Mouse (Mus musculus): ENCODE measurements around the gene Syndig1. TPM values are rescaled to one million over a fixed set of nuclear protein-coding genes. Genes with fewer than 3 reads are reported as not detected.

The Syndig1 gene
- total and polyA plus RNA-seq, 3 experiments: 0.25 to 0.39 TPM; not detected in 1

- H3K36me3 ChIP-seq (ENCODE audit: control insufficient read depth, insufficient read depth, low read length): no peaks in the 10 kb centered on the region
- H3K9ac ChIP-seq (ENCODE audit: low read depth, low read length): no peak overlapping the region
- H3K27me3 ChIP-seq (ENCODE audit: control insufficient read depth, insufficient read depth, low read length): no peaks in the 10 kb centered on the region
- no peaks in the 10 kb centered on the region for H3K4me1 ChIP-seq (ENCODE audit: control insufficient read depth, insufficient read depth, low read length)
- intact Hi-C loops (cut with DNase I): no loop called here
- WGBS: 60% methylated on average over 5 of the region's 5 CpGs
- TF ChIP-seq POLR2A (IDR thresholded peaks at IDR 0.05; ENCODE audit: insufficient read depth, low read depth, low read length): no peak
- TF ChIP-seq CTCF (IDR thresholded peaks at IDR 0.05): no peak
- TF ChIP-seq EP300 (IDR thresholded peaks at IDR 0.05; ENCODE audit: insufficient read depth, low read depth, low read length): no peak
- no peak overlapping the region for H3K27ac ChIP-seq
- DNase-seq: no peak
- no peaks in the 10 kb centered on the region for H3K79me2 ChIP-seq (replicated peaks; ENCODE audit: control insufficient read depth, insufficient read depth, low read length)
- H3K4me3 ChIP-seq: no peak overlapping the region
These were observed 101.0 kb downstream of the Syndig1 start for GRCm38 (mm10) chr2:149929986-149930385.

GRCm38 (mm10) chr2:149931111-149931510, 102.1 kb downstream of the Syndig1 start:
- Histone ChIP-seq H3K4me3 (no peak overlapping the region), H3K36me3 (ENCODE audit: control insufficient read depth, insufficient read depth, low read length) (no peaks in the 10 kb centered on the region), H3K4me1 (ENCODE audit: control insufficient read depth, insufficient read depth, low read length) (no peaks in the 10 kb centered on the region), H3K27ac (no peak overlapping the region), H3K9ac (ENCODE audit: low read depth, low read length) (no peak overlapping the region), H3K79me2 (replicated peaks; ENCODE audit: control insufficient read depth, insufficient read depth, low read length) (no peaks in the 10 kb centered on the region), H3K27me3 (ENCODE audit: control insufficient read depth, insufficient read depth, low read length) (no peaks in the 10 kb centered on the region)
- no peak for DNase-seq
- TF ChIP-seq EP300 (IDR thresholded peaks at IDR 0.05; ENCODE audit: insufficient read depth, low read depth, low read length): no peak
- no peak for TF ChIP-seq POLR2A (IDR thresholded peaks at IDR 0.05; ENCODE audit: insufficient read depth, low read depth, low read length)
- no peak for TF ChIP-seq CTCF (IDR thresholded peaks at IDR 0.05)
- 71% methylated on average over 2 of the region's 2 CpGs for WGBS
- intact Hi-C loops (cut with DNase I): no loop called here

- TF ChIP-seq CTCF (IDR thresholded peaks at IDR 0.05): no peak
- TF ChIP-seq EP300 (IDR thresholded peaks at IDR 0.05; ENCODE audit: insufficient read depth, low read depth, low read length): no peak
- no peak for TF ChIP-seq POLR2A (IDR thresholded peaks at IDR 0.05; ENCODE audit: insufficient read depth, low read depth, low read length)
- no peak overlapping the region for H3K4me3 ChIP-seq
- no peaks in the 10 kb centered on the region for H3K4me1 ChIP-seq (ENCODE audit: control insufficient read depth, insufficient read depth, low read length)
- no peak overlapping the region for H3K9ac ChIP-seq (ENCODE audit: low read depth, low read length)
- no peak overlapping the region for H3K27ac ChIP-seq
- no peak for DNase-seq
- H3K36me3 ChIP-seq (ENCODE audit: control insufficient read depth, insufficient read depth, low read length): no peaks in the 10 kb centered on the region
- H3K27me3 ChIP-seq (ENCODE audit: control insufficient read depth, insufficient read depth, low read length): no peaks in the 10 kb centered on the region
- no peaks in the 10 kb centered on the region for H3K79me2 ChIP-seq (replicated peaks; ENCODE audit: control insufficient read depth, insufficient read depth, low read length)
- intact Hi-C loops (cut with DNase I): no loop called here
These were observed 103.1 kb downstream of the Syndig1 start for GRCm38 (mm10) chr2:149932095-149932494.

GRCm38 (mm10) chr2:149933247-149933898, 104.4 kb downstream of the Syndig1 start:
- H3K79me2 ChIP-seq (replicated peaks; ENCODE audit: control insufficient read depth, insufficient read depth, low read length): no peaks in the 10 kb centered on the region
- no peaks in the 10 kb centered on the region for H3K27me3 ChIP-seq (ENCODE audit: control insufficient read depth, insufficient read depth, low read length)
- no peak overlapping the region for H3K9ac ChIP-seq (ENCODE audit: low read depth, low read length)
- TF ChIP-seq EP300 (IDR thresholded peaks at IDR 0.05; ENCODE audit: insufficient read depth, low read depth, low read length) (no peak), CTCF (IDR thresholded peaks at IDR 0.05) (no peak), POLR2A (IDR thresholded peaks at IDR 0.05; ENCODE audit: insufficient read depth, low read depth, low read length) (no peak)
- H3K36me3 ChIP-seq (ENCODE audit: control insufficient read depth, insufficient read depth, low read length): no peaks in the 10 kb centered on the region
- 39% methylated on average over 2 of the region's 2 CpGs for WGBS
- no peak for DNase-seq
- no peak overlapping the region for H3K27ac ChIP-seq
- intact Hi-C loops (cut with DNase I): no loop called here
- no peaks in the 10 kb centered on the region for H3K4me1 ChIP-seq (ENCODE audit: control insufficient read depth, insufficient read depth, low read length)
- no peak overlapping the region for H3K4me3 ChIP-seq

GRCm38 (mm10) chr2:149934139-149934538, 105.1 kb downstream of the Syndig1 start:
- Histone ChIP-seq H3K36me3 (ENCODE audit: control insufficient read depth, insufficient read depth, low read length) (no peaks in the 10 kb centered on the region), H3K4me3 (no peak overlapping the region), H3K27me3 (ENCODE audit: control insufficient read depth, insufficient read depth, low read length) (no peaks in the 10 kb centered on the region), H3K9ac (ENCODE audit: low read depth, low read length) (no peak overlapping the region), H3K79me2 (replicated peaks; ENCODE audit: control insufficient read depth, insufficient read depth, low read length) (no peaks in the 10 kb centered on the region), H3K27ac (no peak overlapping the region), H3K4me1 (ENCODE audit: control insufficient read depth, insufficient read depth, low read length) (no peaks in the 10 kb centered on the region)
- intact Hi-C loops (cut with DNase I): no loop called here
- TF ChIP-seq CTCF (IDR thresholded peaks at IDR 0.05): no peak
- no peak for DNase-seq
- 58% methylated on average over 4 of the region's 4 CpGs for WGBS

- Histone ChIP-seq H3K27me3 (ENCODE audit: control insufficient read depth, insufficient read depth, low read length) (no peaks in the 10 kb centered on the region), H3K4me1 (ENCODE audit: control insufficient read depth, insufficient read depth, low read length) (no peaks in the 10 kb centered on the region), H3K4me3 (no peak overlapping the region), H3K27ac (no peak overlapping the region), H3K9ac (ENCODE audit: low read depth, low read length) (no peak overlapping the region), H3K79me2 (replicated peaks; ENCODE audit: control insufficient read depth, insufficient read depth, low read length) (no peaks in the 10 kb centered on the region), H3K36me3 (ENCODE audit: control insufficient read depth, insufficient read depth, low read length) (no peaks in the 10 kb centered on the region)
- WGBS: 28% methylated on average over 4 of the region's 4 CpGs
- DNase-seq: no peak
- TF ChIP-seq EP300 (IDR thresholded peaks at IDR 0.05; ENCODE audit: insufficient read depth, low read depth, low read length) (no peak), POLR2A (IDR thresholded peaks at IDR 0.05; ENCODE audit: insufficient read depth, low read depth, low read length) (no peak), CTCF (IDR thresholded peaks at IDR 0.05) (no peak)
- intact Hi-C loops (cut with DNase I): no loop called here
These were observed 109.8 kb downstream of the Syndig1 start for GRCm38 (mm10) chr2:149938829-149939228.

Measured in heart, adult 2 months (tissue).